Mouse (Mus musculus): ENCODE results near the gene Ablim2.

Gene Ablim2

DNA sequence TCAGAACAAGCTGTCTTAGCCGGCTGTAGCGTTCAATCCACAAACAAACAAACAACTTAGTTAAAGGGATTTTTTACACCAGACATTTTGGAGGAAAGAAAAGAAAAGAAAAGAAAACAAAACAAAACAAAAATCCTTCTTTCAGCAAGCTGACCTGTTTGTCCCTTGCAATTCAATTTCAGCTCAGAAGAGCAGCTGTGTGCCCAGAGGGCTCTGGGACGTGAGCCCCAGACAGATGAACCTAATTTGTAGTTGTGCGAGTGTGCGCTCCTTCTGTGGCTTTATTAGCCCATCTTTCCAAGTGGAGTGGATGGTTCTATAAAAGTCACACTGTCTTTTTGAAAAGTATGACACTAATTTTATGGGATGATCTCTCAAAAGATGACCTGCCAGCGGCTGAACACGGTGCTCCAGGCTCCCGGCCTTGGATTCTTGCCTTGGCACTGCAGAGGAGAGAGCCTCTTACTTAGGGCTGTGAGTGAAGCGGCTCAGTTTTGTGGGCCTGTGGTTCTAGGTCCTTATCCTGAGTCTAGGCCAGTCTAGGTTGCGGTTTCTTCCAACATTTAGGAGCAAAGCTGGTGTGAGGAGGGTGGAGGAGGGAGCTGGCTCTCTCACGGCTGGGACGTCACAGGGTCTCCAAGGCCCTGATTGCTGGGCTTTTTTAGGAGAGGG is 158.1 kb downstream of the Ablim2 start:
- no peak for DNase-seq (ENCODE audit: low spot score)

DNA sequence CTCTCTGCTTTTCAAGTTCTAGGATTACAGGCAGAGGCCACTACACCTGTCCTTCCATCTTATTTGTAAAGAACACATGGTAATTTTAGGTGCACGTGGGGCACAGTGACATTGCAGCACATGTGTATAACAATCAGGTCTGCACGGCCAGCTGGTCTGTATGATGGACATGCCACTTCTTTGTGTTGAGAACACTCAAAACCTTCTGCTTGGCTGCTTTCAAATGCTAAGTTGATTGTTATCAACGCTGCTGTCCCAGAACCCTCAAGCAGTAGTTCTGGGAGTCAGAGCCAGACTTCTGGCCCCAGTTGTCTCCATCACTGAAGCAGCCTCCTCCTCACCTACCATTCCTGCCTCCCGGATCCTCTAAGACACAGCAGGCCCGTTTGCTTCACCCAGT is 159.0 kb downstream of the Ablim2 start:
- no peak for DNase-seq (ENCODE audit: low spot score)

DNA sequence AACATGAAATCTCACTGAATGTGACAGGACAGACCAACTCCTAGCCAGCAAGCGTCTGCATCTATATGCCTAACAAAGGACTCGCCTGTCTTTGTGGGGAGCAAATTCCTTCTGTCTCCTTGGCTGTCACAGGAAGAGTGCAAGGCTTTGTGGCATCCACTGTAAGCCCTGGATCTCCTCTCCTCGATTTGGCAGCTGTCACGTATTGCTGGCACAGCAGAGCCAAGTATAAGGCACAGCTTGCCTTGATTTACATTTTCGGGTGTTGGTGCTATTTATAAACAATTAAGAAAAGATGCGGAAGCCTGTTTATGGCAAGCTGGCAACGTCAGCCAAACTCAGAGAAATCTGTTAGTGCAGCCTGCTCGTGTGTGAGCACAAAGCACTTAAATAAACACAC is 160.7 kb downstream of the Ablim2 start:
- peak; percentile 57 for DNase-seq (ENCODE audit: low spot score)

DNA sequence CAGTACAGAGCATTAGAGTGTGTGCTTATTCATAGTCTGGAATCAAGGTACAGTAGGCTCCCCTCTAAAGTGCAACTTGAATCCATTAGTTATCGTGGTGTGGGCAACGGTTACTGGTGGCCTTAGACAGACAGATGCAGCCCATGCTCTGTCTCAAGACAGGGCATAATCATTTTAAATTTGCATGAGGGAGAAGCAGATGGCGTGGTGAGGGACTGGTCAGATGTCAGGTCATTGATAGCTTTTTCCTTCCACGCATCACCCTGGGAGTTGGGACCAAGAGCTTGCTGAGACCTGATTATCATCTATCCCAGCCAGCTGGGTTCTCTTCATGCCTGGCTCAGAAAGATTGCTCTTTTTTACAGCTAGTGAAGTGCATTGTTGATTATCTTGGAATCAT is 162.4 kb downstream of the Ablim2 start:
- DNase-seq (ENCODE audit: low spot score) = no peak

DNA sequence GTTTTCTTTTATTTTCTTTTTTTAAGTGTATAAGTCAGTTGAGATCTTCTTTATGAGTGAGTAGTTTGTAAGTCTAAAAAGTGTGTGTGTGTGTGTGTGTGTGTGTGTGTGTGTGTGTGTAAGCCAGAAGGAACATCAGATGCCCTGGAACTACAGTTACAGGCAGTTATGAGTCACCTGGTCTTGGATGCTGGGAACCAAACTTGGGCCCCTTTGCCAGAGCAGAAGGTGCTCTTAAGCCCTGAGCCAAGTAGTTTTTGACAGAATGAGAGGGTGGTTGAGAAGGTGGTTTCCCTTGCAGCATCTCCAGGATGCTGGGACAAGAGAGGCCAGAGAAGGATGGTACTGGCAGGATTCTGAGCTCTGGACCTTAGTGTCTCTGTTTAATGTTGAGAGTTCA is 162.9 kb downstream of the Ablim2 start:
- no peak for DNase-seq (ENCODE audit: low spot score)

DNA sequence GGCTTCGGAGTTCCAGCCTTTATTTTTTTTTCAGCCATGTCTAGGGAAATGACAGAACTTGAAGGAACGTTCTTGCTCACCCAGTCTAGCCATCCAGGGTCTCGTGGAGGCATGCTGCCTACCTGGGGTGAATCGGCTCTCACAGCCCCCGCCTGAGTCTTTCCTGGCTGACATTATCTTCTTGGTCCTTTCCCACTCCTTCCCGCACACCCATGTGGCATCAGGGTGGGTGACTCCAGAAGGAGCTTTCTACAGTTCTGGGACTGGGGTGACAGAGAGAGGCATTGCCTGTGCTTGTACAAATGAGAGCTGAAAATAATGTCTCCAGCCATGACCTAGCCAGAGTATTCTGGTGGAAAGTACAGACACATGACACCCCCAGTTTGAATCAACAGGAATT is 163.5 kb downstream of the Ablim2 start:
- DNase-seq (ENCODE audit: low spot score) = no peak

DNA sequence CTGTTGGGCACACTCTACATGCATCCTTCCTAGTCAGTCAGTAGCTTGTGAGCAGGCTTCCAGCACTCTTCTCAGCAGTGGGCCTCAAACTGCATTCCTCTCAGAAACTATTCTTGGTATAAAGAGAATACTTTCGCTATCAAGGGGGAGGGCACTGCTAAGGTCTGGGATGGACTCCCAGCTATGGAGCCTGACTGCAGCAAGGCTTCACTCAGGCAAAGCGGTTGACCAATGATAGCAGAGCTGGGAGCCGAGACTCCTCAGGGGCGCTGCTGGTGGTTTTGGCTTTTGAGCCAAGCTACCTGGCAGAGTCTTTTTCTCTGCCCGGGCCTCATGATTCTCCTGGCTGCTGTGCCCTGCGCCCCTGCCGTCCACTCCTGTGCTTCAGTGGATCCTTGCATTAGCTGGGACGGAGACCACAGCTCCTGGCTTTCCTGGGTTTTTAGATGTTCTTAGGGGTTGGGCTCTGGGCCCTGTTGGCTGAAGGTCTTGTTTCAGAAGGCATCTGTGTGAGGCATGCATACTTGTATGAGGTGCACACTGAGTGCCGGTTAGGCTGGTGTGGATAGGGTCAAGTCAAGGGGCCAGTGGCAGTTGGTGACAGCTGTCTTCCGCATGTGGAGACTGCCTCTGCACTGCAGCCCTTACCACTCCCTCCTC is 164.0 kb downstream of the Ablim2 start:
- no peak for DNase-seq (ENCODE audit: low spot score)

DNA sequence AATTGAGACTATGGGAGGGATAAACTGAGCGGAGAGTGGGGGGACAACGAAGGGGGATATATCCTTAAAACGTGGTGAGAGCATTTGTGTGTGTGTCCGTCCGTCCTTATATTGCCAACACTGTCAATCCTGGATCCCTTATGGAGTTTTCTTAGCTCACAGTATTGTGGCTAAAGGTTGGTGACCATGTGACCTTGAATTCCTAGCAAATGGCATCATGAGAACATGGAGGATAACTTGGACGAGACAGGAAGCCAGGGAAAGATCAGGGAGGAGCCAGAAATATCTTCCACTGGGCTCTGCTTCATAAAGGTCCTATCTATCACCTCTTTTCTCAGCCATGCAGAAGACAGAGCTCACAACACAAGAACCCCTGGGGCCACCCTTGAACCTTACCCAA is 165.8 kb downstream of the Ablim2 start:
- no peak for DNase-seq (ENCODE audit: low spot score)

DNA sequence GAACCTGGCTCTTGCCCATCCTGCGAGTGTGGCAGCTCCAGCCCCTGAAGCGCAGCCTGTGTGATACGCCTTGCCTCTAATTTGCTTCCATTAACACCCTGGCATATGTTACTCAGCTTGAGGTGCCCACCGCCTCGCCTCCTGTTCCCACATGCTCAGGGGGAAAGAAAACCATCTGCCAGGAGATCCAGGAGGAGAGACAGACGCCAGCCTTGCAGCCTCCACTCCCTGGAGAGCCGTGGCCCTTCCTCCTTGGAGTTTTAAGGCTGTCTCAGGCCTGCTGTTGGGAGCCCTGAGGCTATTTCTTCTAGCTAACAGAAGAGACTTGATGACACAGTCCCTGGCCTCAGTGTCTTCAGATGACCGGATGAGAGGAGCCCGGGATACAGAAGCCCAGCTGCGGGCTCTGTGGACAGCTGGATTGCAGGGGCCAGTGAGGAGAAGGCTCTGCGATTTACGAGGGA is 167.5 kb downstream of the Ablim2 start:
- peak; percentile 35 for DNase-seq (ENCODE audit: low spot score)

DNA sequence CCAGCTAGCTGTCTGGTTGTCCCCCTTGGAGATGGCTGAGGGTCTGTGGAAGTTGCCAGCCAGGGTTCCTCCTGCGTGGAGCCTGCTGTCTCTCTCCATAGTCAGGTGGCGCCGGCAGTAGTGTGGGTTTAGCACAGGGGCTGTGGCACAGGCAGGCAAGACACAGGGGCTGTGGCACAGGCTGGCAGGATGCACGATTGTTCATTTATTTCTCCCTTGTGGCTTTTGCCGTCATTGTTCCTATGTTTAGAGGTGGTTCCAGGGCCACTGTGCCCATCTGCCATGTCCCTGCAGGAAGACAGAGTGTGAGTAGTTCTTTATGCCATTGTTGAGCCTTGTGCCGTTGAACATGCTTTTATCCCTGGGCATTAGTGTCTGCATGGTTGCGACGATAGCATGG is 168.8 kb downstream of the Ablim2 start:
- DNase-seq (ENCODE audit: low spot score) = no peak

DNA sequence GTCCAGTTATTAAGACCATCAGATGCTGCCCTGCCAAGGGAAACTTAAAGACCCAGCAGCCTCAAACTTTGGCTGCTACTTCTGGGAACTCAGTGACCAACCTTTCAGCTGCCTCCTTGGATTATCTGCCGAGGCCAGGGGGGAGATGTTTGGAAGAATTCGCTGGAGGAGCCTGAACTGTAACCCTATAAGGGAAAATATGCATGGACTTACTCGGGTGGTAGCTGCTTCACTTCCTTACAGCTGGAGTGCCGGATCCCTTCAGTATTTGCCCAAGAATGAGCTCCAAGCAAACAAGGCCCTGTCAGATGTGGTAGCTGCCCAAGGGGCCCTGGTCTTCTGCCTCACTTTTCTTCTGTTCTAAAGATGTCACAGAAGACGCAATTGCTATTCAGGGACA is 173.6 kb downstream of the Ablim2 start:
- DNase-seq (ENCODE audit: low spot score) = no peak

DNA sequence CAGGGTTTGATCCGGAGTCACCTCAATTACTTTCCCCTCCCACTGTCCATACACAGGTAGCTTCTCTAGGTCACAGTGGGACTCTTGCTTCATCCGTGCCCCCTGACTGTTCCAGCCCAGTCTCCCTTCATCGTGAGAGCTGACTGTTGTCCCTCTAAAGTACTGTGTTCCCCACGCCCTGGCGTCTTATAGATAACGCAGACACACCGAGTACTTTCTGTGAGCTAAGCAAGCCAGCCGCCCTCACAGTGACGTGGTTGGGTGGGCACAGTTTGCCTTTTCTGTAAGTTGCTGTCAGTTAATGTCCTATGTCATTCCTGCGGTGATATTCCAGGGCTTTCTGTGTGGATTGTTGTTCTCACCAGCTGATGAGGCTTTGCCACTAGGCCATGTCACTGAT is 175.4 kb downstream of the Ablim2 start:
- DNase-seq (ENCODE audit: low spot score) = no peak
